Mouse (Mus musculus): ENCODE measurements around the gene Zfp940.

GRCm38 (mm10) chr7:29807046-29807445, 46.4 kb downstream of the Zfp940 start:
- TF ChIP-seq POLR2A (IDR thresholded peaks at IDR 0.05; ENCODE audit: borderline replicate concordance, insufficient read depth, low read length) (no peak), CTCF (IDR thresholded peaks at IDR 0.05; ENCODE audit: borderline replicate concordance, insufficient read depth, low read depth, low read length) (no peak)

Data from cerebellum, adult 2 months (tissue).